Mouse (Mus musculus): ENCODE measurements around the gene Aoc2. TPM values are rescaled to one million over a fixed set of nuclear protein-coding genes. Genes with fewer than 3 reads are reported as not detected.
A peak's percentile ranks its signal among the peaks of the same experiment; 100 is the strongest.
"Not testable (repeated sequence)": the region's sequence is repeated elsewhere in the genome, so short reads cannot be mapped to it uniquely, and the experiment has no call there.

The Aoc2 gene
- polyA plus RNA-seq, 1 experiment = 3.3 TPM

- DNase-seq = no peak
- WGBS = 64% methylated on average over 6 of the region's 6 CpGs
- no peak overlapping the region for H3K4me3 ChIP-seq (replicated peaks; ENCODE audit: extremely low read depth, low read depth, low read length)
- no peaks in the 10 kb centered on the region for H3K4me1 ChIP-seq (ENCODE audit: control insufficient read depth, insufficient read depth, low read length)
- TF ChIP-seq CTCF (IDR thresholded peaks at IDR 0.05; ENCODE audit: insufficient read depth, low read length) (no peak), POLR2A (IDR thresholded peaks at IDR 0.05; ENCODE audit: borderline replicate concordance, extremely low read depth, low read depth, low read length) (no peak)
Observed at GRCm38 (mm10) chr11:101328941-101329635, 4.2 kb downstream of the Aoc2 start.

- DNase-seq = no peak
- TF ChIP-seq CTCF (IDR thresholded peaks at IDR 0.05; ENCODE audit: insufficient read depth, low read length) (no peak), POLR2A (IDR thresholded peaks at IDR 0.05; ENCODE audit: borderline replicate concordance, extremely low read depth, low read depth, low read length) (no peak)
- Histone ChIP-seq H3K4me3 (replicated peaks; ENCODE audit: extremely low read depth, low read depth, low read length) (no peak within 1 kb of the TSS), H3K4me1 (ENCODE audit: control insufficient read depth, insufficient read depth, low read length) (no peaks in the 10 kb centered on the region)
- WGBS = 54% methylated on average over 7 of the region's 7 CpGs
Observed at GRCm38 (mm10) chr11:101330371-101330924, 5.6 kb downstream of the Aoc2 start, which contains the start of gene Aoc3. TSS of gene Aoc3 (plus strand) at chr11:101330605.

- H3K4me1 ChIP-seq (ENCODE audit: control insufficient read depth, insufficient read depth, low read length); DNase-seq; H3K4me3 ChIP-seq (replicated peaks; ENCODE audit: extremely low read depth, low read depth, low read length): not testable (repeated sequence)
- 71% methylated on average over 6 of the region's 6 CpGs for WGBS
Observed at GRCm38 (mm10) chr11:101330961-101331360, 6.1 kb downstream of the Aoc2 start.

DNA sequence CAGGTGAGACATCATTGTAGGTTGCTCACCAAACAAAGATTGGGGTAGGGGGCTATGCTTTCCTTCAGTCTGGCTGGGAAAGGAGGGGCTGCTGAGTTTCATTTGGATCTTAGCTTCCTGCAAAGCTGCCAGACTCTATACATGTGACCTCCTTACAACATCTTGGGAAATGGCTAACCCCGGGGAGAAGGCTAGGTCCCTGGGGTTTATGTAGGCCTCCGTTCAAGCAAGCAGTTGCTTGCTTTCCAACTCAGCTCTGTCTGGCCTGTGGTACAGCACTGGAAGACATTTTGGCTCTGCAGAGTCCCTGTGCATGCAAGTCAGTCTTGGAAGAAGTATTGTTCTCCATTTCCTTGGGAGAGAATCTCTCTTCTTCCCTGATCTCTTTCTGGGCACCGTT lies 7.7 kb downstream of the Aoc2 start:
- no peak overlapping the region for H3K4me3 ChIP-seq (replicated peaks; ENCODE audit: extremely low read depth, low read depth, low read length)

GRCm38 (mm10) chr11:101334023-101334422 lies 9.2 kb downstream of the Aoc2 start:
- DNase-seq = no peak
- H3K4me1 ChIP-seq (ENCODE audit: control insufficient read depth, insufficient read depth, low read length) = peaks cover 2% of the 10 kb centered on the region; the same call in 1 of the 2 replicates
- WGBS = 53% methylated on average over 10 of the region's 10 CpGs
- TF ChIP-seq CTCF (IDR thresholded peaks at IDR 0.05; ENCODE audit: insufficient read depth, low read length) (no peak), POLR2A (IDR thresholded peaks at IDR 0.05; ENCODE audit: borderline replicate concordance, extremely low read depth, low read depth, low read length) (no peak)
- H3K4me3 ChIP-seq (replicated peaks; ENCODE audit: extremely low read depth, low read depth, low read length) = no peak overlapping the region

More for the DNA sequence above, 7.7 kb downstream of the Aoc2 start:
- TF ChIP-seq CTCF (IDR thresholded peaks at IDR 0.05; ENCODE audit: insufficient read depth, low read length) = no peak
- WGBS = 65% methylated on average over 3 of the region's 3 CpGs
- H3K4me1 ChIP-seq (ENCODE audit: control insufficient read depth, insufficient read depth, low read length) = no peaks in the 10 kb centered on the region
- DNase-seq = no peak

GRCm38 (mm10) chr11:101334516-101334915 lies 9.7 kb downstream of the Aoc2 start:
- DNase-seq = no peak
- TF ChIP-seq POLR2A (IDR thresholded peaks at IDR 0.05; ENCODE audit: borderline replicate concordance, extremely low read depth, low read depth, low read length) = no peak
- TF ChIP-seq CTCF (IDR thresholded peaks at IDR 0.05; ENCODE audit: insufficient read depth, low read length) = no peak
- no peak overlapping the region for H3K4me3 ChIP-seq (replicated peaks; ENCODE audit: extremely low read depth, low read depth, low read length)
- H3K4me1 ChIP-seq (ENCODE audit: control insufficient read depth, insufficient read depth, low read length) = peaks cover 2% of the 10 kb centered on the region; the same call in 1 of the 2 replicates
- 47% methylated on average over 6 of the region's 6 CpGs for WGBS

- Histone ChIP-seq H3K4me3 (replicated peaks; ENCODE audit: extremely low read depth, low read depth, low read length) (no peak overlapping the region), H3K4me1 (ENCODE audit: control insufficient read depth, insufficient read depth, low read length) (peaks cover 2% of the 10 kb centered on the region; the same call in 1 of the 2 replicates)
- TF ChIP-seq CTCF (IDR thresholded peaks at IDR 0.05; ENCODE audit: insufficient read depth, low read length) (no peak), POLR2A (IDR thresholded peaks at IDR 0.05; ENCODE audit: borderline replicate concordance, extremely low read depth, low read depth, low read length) (no peak)
- WGBS = 78% methylated on average over 9 of the region's 9 CpGs
- DNase-seq = no peak
Observed at GRCm38 (mm10) chr11:101335685-101336084, 10.8 kb downstream of the Aoc2 start.

DNA sequence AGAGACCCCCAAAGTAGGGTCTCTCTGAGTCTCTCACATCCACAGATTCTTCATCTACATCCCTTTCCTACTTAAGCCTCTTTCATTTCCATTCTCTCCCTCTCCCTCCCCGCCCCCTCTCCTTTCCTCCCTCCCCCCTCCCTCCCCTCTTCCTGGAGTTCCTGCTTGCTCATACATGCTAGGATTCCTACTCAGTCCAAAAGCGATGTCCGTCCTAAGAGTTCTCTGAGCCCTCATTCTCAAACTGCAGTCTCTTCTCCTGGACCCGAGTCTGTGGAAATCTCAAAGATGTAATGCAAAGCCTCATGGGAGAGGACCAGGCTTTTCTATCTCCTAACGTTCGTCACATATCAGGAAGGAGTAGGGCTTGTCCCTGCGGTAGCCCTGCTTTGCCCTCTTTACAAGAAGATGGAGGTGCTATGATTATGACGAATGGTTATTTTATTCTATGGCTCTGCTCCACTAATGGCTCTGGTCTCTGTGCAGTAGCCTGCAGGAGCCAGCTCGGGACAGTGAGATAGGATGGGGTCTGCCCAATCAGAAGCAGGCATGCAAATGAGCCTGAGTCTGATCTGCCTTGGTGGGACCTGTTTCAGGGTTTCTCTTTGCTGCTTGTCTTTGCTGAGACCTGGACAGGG lies 13.4 kb downstream of the Aoc2 start:
- H3K4me3 ChIP-seq (replicated peaks; ENCODE audit: extremely low read depth, low read depth, low read length) = peak overlapping the region; percentile 42
- no peak for TF ChIP-seq POLR2A (IDR thresholded peaks at IDR 0.05; ENCODE audit: borderline replicate concordance, extremely low read depth, low read depth, low read length)
- no peak for TF ChIP-seq CTCF (IDR thresholded peaks at IDR 0.05; ENCODE audit: insufficient read depth, low read length)
- DNase-seq = no peak
- 1% methylated on average over 9 of the region's 9 CpGs for WGBS
- peaks cover 2% of the 10 kb centered on the region; the same call in 1 of the 2 replicates for H3K4me1 ChIP-seq (ENCODE audit: control insufficient read depth, insufficient read depth, low read length)

- WGBS = 68% methylated on average over 10 of the region's 10 CpGs
- DNase-seq = no peak
- TF ChIP-seq CTCF (IDR thresholded peaks at IDR 0.05; ENCODE audit: insufficient read depth, low read length) (no peak), POLR2A (IDR thresholded peaks at IDR 0.05; ENCODE audit: borderline replicate concordance, extremely low read depth, low read depth, low read length) (no peak)
- Histone ChIP-seq H3K4me1 (ENCODE audit: control insufficient read depth, insufficient read depth, low read length) (no peaks in the 10 kb centered on the region), H3K4me3 (replicated peaks; ENCODE audit: extremely low read depth, low read depth, low read length) (no peak overlapping the region)
Observed at GRCm38 (mm10) chr11:101347083-101347775, 22.4 kb downstream of the Aoc2 start.
